Mouse (Mus musculus) adrenal gland, postnatal 36 days (tissue): ENCODE measurements at regions not wholly inside any gene's neighbourhood (a gene's known extent, or its start where the extent isn't known, plus 50 kb on each side); places are given as distances from the start of the nearest gene placed in this dataset.

Experiments
- DNase-seq, 2 experiments: peaks; one replicate each; pipeline ENCODE4 v3.0.0; 2021; ENCODE audit warnings: mixed read lengths in 1 of 2

DNA sequence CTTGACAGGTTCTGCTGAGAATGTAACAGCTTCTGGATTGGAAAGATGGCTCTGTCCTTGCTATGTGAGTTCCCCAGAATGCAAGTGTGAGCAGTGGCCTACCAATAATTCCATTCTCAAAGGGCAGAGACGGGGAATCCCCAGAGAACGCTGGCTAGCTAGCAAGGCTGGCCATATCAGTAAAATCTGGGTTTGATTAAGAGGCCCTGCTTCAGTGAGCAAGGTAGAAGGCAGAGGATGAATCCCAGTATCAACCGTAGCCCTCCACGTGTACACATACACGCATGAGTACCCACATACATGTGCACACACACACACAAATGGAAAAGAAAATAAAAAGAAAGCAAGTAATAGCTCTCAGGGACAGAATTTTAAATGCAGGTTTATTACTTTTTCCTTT lies 55.3 kb downstream of the Tril start:
- no peak for DNase-seq

DNA sequence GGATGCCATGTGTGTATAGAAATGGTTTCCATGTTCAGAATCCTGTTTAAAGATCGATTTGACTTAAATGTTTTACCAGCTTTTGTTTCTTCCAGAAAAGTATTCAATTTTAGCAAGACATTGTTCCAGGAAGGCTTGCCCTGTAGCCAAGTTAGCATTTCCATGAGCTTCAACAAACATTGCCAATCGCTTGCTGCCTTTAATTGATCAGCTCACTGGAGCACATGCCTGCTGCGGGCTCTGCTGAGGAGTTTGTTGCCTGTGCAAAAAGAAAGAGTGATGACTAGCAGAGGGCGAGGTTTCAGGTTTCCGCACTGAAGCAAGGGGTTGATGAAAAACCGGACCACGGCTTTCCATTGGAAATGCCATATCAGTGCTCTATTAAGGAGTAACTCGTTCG lies 58.0 kb downstream of the Tril start:
- no peak for DNase-seq

DNA sequence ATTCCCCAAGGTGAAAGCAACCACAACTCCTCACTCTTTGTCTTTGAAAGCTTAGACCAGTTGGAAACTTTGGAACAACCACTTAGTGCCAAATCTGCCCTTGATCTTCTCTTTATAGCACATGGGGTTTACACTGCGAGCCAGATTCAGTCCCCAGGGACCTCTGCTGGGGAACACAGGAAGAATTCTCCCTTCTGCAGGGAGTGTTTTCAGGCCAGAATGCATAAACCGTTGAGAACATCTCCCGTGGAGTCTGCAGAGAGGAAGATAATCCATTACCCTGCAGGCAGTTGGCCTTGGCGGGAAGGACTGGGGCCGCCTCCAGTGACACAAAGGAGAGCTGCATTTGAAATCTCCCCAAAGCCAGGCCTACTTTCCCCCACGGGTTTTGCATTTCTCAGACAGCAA lies 60.0 kb downstream of the Tril start:
- peak; percentile 71 to 77 for DNase-seq

DNA sequence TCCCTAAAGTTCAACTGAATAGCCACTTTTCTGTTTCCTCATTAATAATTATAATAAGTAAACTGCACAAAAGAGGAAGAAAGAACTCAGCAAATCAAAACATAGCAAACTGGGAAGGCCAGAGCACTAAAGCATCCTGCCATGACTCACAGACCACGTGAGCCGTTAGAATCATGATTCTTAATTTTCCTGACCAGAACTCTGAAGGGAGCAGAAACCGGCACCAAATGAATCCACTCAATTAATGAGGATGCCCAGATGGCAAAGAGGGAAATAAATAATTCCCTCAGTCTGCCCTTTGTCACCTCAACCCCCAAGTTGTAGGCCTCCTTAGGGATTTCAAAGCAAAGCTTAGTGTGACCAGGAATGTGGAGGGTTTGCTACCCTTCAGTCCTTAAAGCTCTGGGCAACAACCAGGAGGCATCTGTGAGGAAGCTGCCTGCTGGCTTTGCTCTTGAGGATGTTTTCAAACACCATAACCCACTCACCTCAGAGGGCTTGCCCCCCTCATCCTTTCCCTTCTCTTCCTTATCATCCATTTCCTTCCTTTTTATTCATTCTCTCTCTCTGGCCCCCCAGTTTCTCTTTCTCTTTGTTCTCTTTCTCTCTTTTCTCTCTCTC lies 60.8 kb downstream of the Tril start:
- peak; percentile 49 to 70 for DNase-seq

DNA sequence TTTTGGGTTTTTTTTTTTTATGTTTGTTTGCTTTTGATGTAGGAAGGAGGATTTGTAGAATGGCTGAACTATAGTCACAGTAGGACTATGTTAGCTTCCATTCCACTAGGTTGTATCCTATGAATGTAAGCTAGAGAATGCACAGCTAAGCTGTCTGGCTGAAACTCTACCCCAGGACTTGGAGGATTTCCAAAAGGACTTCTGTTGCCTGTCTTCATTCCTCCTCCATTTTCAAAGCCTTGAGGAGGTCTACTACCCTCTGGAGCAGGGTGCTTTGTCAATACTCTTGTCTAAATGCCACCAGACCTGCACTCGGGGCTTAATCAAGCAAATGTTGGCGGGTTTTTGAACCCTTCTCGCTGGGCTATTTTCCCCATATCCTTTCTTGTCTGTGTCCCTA lies 66.3 kb downstream of the Tril start:
- no peak for DNase-seq

DNA sequence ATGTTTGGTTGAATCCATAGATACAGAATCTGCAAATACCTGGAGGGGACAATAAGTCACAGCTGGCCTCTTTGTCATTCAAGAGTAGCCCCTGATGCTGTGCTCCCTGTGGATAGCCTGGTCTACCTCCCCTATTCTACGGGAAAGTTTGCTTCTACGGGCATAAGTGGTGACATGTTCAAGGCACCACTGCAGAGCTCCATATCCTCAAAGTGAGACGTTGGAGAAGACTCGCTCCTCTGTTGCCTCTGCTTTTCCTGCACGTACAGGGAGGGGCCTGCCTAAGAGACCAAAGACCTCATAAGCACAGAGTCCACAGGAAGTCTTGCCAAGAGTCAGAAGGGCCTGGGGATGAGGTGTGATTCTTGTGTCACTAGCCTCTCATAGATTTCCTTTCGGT lies 70.1 kb downstream of the Tril start:
- DNase-seq: no peak
